ENCODE assay signal across 25 mouse cellular contexts in the genomic region with DNA sequence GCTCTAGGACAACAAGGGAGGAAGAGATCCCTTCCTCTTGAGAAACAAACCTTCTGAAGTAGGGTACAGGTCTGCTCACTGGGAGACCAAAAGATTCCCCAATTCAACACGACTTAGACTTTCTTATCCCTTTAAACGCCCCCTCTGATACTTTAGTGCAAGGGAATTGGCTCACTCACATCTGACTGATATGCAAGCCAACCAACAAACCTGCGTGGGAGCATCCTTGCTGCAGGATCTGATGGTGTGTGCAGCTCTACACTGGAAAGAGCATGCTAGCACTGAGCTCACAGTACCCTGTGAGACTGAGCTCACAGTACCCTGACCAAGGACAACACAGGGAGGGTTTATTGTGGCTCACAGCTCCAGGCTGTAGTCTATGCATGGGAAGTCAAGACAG.
A peak's percentile ranks its signal among the peaks of the same experiment; 100 is the strongest.
DNase-seq lines count a peak whose midpoint lies in the region; ATAC-seq and TF ChIP-seq lines count a peak whose summit lies in the region.
"Had no signal": no experiment of that assay in that cellular context is flagged by ENCODE, and none has a peak within 500 bp of the region (broad histone marks: within the 10 kb centered on the region; RNA-seq: fewer than 3 reads in every experiment).

No protein-coding gene starts in this region.

- no peaks in the 10 kb centered on the region for H3K9me3 ChIP-seq in midbrain, embryonic 10.5 days (replicated peaks)
- no peaks in the 10 kb centered on the region for H3K9me3 ChIP-seq in midbrain, embryonic 13.5 days
- peaks cover 77% of the 10 kb centered on the region for H3K9me3 ChIP-seq in G1E (replicated peaks)
- H3K9me3 ChIP-seq: embryonic facial prominence, embryonic 12.5 days; embryonic facial prominence, embryonic 15.5 days; heart, embryonic 10.5 days; heart, embryonic 13.5 days; hindbrain, embryonic 15.5 days; intestine, embryonic 15.5 days had no signal

- no peak for DNase-seq in frontal cortex, postnatal 10 days (ENCODE audit: low spot score in 2 of 2)
- no peak for DNase-seq in midbrain, embryonic 10.5 days (ENCODE audit: low spot score)
- DNase-seq in G1E (ENCODE audit: low spot score): no peak
- no peak for DNase-seq in cerebellum, postnatal 14 days
- DNase-seq: adrenal gland, adult 2 months; adrenal gland, postnatal 14 days; B cell, adult 2 months; cerebellum, adult 18-20 months; cerebellum, adult 9-10 months; cerebellum, postnatal 25 days; gastrocnemius, postnatal 36 days; heart, adult 2 months; heart, postnatal 14 days; heart, postnatal 4 days had no signal

- WGBS in midbrain, embryonic 10.5 days: 81% methylated on average over 3 of the region's 3 CpGs
- 88% methylated on average over 3 of the region's 3 CpGs for WGBS in midbrain, embryonic 13.5 days

- H3K27ac ChIP-seq in midbrain, embryonic 10.5 days (replicated peaks): 0 out of 2 replicates have a peak overlapping the region, but pooled peaks have one; percentile 19
- no peak overlapping the region for H3K27ac ChIP-seq in midbrain, embryonic 13.5 days
- H3K27ac ChIP-seq: embryonic facial prominence, embryonic 12.5 days; embryonic facial prominence, embryonic 15.5 days; heart, adult 2 months; heart, embryonic 10.5 days; heart, embryonic 13.5 days; hindbrain, embryonic 15.5 days; intestine, embryonic 15.5 days had no signal

- H3K4me1 ChIP-seq in midbrain, embryonic 10.5 days: peaks cover 3% of the 10 kb centered on the region; the same call in 1 of the 2 replicates
- H3K4me1 ChIP-seq in midbrain, embryonic 13.5 days (replicated peaks): no peaks in the 10 kb centered on the region
- no peaks in the 10 kb centered on the region for H3K4me1 ChIP-seq in G1E (ENCODE audit: insufficient read depth, low read depth, low read length)
- H3K4me1 ChIP-seq: embryonic facial prominence, embryonic 12.5 days; embryonic facial prominence, embryonic 15.5 days; heart, embryonic 10.5 days; heart, embryonic 13.5 days; hindbrain, embryonic 15.5 days; intestine, embryonic 15.5 days had no signal

- no peak overlapping the region for H3K9ac ChIP-seq in midbrain, embryonic 13.5 days (replicated peaks)
- H3K9ac ChIP-seq: embryonic facial prominence, embryonic 12.5 days; embryonic facial prominence, embryonic 15.5 days; heart, embryonic 13.5 days; hindbrain, embryonic 15.5 days; intestine, embryonic 15.5 days had no signal

- H3K27me3 ChIP-seq in midbrain, embryonic 10.5 days (ENCODE audit: low read depth, poor library complexity, severe bottlenecking): no peaks in the 10 kb centered on the region
- no peaks in the 10 kb centered on the region for H3K27me3 ChIP-seq in midbrain, embryonic 13.5 days
- no peaks in the 10 kb centered on the region; the same call in 1 of the 2 replicates for H3K27me3 ChIP-seq in G1E (ENCODE audit: insufficient read depth, low read length)
- H3K27me3 ChIP-seq: CH12.LX; embryonic facial prominence, embryonic 12.5 days; embryonic facial prominence, embryonic 15.5 days; hindbrain, embryonic 15.5 days; intestine, embryonic 15.5 days had no signal

- no peak overlapping the region for H3K4me3 ChIP-seq in midbrain, embryonic 10.5 days
- H3K4me3 ChIP-seq in midbrain, embryonic 13.5 days (replicated peaks): no peak overlapping the region
- no peak overlapping the region for H3K4me3 ChIP-seq in G1E (ENCODE audit: low read depth, low read length)
- H3K4me3 ChIP-seq: embryonic facial prominence, embryonic 12.5 days; embryonic facial prominence, embryonic 15.5 days; heart, adult 2 months; heart, embryonic 10.5 days; heart, embryonic 13.5 days; hindbrain, embryonic 15.5 days; intestine, embryonic 15.5 days had no signal

- no peak for TF ChIP-seq CTCF in G1E (IDR thresholded peaks at IDR 0.05; ENCODE audit: low read depth, low read length)

- peak; percentile 95 for ATAC-seq in frontal cortex, adult (ENCODE audit: low TSS enrichment)
- ATAC-seq in midbrain, embryonic 13.5 days: no peak
- 0 out of 2 replicates have a peak, but pooled peaks have one; percentile 17 for ATAC-seq in G1E (ENCODE audit: extremely low read depth, insufficient number of reproducible peaks, low FRiP score, poor library complexity, severe bottlenecking)
- 0 out of 2 replicates have a peak, but pooled peaks have one; percentile 28 for ATAC-seq in monocyte, adult 5-6 weeks (replicated peaks; ENCODE audit: insufficient number of reproducible peaks, low FRiP score, low TSS enrichment, poor library complexity, severe bottlenecking)
- ATAC-seq: forebrain, embryonic 14.5 days; intestine, embryonic 15.5 days had no signal

- no peaks in the 10 kb centered on the region for H3K36me3 ChIP-seq in midbrain, embryonic 10.5 days
- H3K36me3 ChIP-seq in midbrain, embryonic 13.5 days: peaks cover 6% of the 10 kb centered on the region; the same call in 1 of the 2 replicates
- no peaks in the 10 kb centered on the region for H3K36me3 ChIP-seq in G1E (replicated peaks)
- H3K36me3 ChIP-seq: embryonic facial prominence, embryonic 12.5 days; embryonic facial prominence, embryonic 15.5 days; heart, embryonic 10.5 days; heart, embryonic 13.5 days; hindbrain, embryonic 15.5 days; intestine, embryonic 15.5 days had no signal

- no peak overlapping the region for H3K4me2 ChIP-seq in midbrain, embryonic 13.5 days (replicated peaks)
- H3K4me2 ChIP-seq: embryonic facial prominence, embryonic 12.5 days; embryonic facial prominence, embryonic 15.5 days; heart, embryonic 13.5 days; hindbrain, embryonic 15.5 days; intestine, embryonic 15.5 days had no signal
